Mouse (Mus musculus): ENCODE measurements at regions not wholly inside any gene's neighbourhood (a gene's known extent, or its start where the extent isn't known, plus 50 kb on each side); places are given as distances from the start of the nearest gene placed in this dataset.

GRCm38 (mm10) chr6:102913776-102914175, 340.9 kb upstream of the Cntn3 start:
- no peak for DNase-seq

DNA sequence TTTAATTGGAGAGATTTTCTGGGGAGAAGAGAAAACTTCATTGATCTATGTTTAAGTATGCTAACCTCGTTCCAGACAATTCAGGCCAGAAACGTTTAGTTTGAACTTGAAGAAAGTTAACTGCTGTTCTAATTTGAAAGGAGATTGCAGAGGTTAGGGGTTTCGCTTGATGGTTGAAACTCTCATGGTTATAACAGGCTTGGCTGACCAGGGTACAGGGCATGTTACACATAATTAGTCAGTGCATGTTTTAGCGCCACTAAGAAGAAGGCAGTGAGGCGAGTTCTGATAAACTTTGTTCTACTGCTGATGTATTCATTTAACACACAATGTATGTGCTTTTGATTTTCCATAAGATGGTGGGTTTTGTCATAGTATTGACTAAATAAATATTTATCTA, 331.1 kb upstream of the Cntn3 start:
- DNase-seq = no peak

GRCm38 (mm10) chr6:102900407-102901110, 327.7 kb upstream of the Cntn3 start:
- DNase-seq = no peak

DNA sequence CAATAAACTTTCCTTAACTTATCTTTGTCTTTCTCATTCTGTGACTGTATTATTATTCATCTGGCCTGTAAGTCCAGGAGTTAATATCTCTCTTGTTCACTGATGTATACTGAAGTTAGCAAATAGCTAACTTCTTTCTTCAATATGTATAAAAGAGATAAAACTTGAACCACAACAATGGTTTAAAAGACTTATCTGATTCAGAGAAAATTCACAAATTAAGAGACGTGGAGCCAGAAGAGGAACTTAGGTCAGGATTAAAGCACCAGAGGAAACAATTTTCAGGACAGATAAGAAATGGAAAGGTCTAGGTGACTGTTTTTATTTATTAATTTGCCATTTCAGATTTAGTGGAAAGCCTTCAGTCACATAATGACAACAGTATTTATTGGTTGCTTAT, 295.5 kb upstream of the Cntn3 start:
- DNase-seq = no peak

DNA sequence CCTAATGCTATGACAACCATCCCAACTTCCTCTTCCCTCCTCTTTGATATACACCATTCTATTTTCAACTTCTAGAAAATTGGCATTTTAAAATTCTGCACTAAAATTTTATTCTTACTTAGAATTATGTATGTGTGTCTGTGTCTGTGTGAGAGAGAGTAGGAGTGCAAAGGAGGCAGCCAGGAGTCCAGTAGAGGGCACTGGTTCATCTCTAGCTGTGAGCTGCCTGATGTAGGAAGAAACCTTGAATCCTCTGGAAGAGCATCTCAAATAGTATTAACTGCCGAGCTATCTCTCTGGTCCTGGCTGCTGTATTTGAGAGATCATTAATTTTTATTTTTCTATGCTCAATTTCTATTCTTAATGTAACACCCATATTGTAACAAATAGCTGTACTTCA, 271.6 kb upstream of the Cntn3 start:
- peak; percentile 4 to 8 for DNase-seq

- no peak for DNase-seq
Measured at GRCm38 (mm10) chr6:102833151-102833550, 260.2 kb upstream of the Cntn3 start.
